Mouse (Mus musculus) ovary, adult 10 weeks (tissue): ENCODE measurements around the gene Slitrk2. TPM values are rescaled to one million over a fixed set of nuclear protein-coding genes. Genes with fewer than 3 reads are reported as not detected.

Source experiments
- polyA plus RNA-seq: library from polyadenylated mRNA; stranded (reverse); fragments of 350-450 nt; fragmentation: Illumina TruSeq; extraction: RNeasy Lipid Tissue Mini Kit (QIAGEN cat#74804); gene quantifications from one replicate; pipeline ENCODE4 v1.2.3, GENCODE M21; 2014

Slitrk2 gene
- polyA plus RNA-seq, result 1.7 TPM

DNA sequence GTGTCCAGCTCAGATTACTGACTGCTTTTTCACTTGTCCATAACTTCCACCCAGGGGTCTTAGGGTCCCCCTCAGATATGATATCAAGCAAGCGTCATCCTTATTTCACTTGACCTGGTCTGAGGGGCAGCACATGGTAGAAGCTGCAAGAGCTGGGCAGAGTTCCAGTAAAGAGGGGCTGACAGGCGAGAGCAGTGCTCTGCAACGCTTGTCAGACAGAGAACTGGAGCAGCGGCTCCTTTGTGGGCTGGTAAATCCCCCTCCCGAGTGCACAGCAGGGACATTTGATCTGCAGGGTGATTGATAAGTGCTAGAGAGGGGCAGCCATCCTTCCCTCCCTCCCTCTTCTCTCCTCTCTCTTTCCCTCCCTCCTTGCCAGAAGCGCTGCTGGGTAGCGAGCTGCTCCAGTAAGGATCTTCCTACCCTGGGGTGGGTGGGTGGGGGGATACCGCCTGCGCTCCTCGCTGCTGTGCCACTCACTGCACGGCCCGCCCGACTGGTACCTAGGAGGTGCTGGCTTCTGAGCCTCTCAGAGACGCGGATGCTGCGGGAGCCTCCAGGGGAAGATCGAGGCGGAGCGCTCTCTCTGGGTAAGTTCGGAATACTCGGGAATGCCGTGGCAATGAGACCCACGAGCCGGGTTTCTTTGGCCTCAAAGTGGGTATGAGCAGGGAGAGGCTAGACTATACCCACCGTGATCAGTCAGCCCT lies at the start of gene Slitrk2:
TSS of gene Slitrk2 (plus strand) at position 408 of the 710 bp plus-strand sequence.

